Mouse (Mus musculus) embryonic facial prominence, embryonic 11.5 days (tissue): ENCODE results near the gene Trpc7. TPM values are rescaled to one million over a fixed set of nuclear protein-coding genes. Genes with fewer than 3 reads are reported as not detected.

Experiments used
- polyA plus RNA-seq: library from polyadenylated mRNA; unstranded; fragments of >200 nt; fragmentation: Nextera tagmentation; extraction: Ambion mirVana; gene quantifications from 2 replicates; pipeline ENCODE4 v1.2.1, GENCODE M21; 2014

Gene Trpc7
- polyA plus RNA-seq, 1 experiment from 2014 or later, result 0.06 TPM

Other genes with a start within 250 kb of the Trpc7 start
- 54.4 and 57.4 TPM in 2 replicates for gene Smad5, start 193.0 kb downstream of the Trpc7 start, polyA plus RNA-seq
- gene Gm45623, start 142.2 kb downstream of the Trpc7 start, polyA plus RNA-seq, result 0.38 TPM in 1 of 2 replicates, not detected in the other